In the genomic region with DNA sequence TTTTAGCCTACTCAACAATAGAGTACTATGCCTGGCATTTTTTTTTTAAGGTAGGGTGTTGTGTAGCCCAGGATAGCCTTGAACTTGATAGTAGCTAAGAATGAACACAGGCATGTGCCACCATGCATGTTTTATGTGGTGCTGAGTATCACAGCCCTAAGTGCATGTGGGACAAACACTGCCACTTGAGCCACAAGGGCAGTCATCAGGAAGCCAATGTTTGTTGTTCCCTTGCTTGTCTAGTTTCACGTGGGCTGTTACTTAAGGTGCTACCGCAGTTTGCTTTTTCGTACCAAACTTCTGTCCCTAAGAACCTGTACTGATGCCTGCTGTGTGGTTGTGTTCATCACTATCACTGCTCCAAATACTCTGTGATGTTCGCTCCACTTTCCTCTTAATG, we compare ENCODE assay signal across 20 mouse cellular contexts.
"Had no signal": no experiment of that assay in that cellular context is flagged by ENCODE, and none has a peak within 500 bp of the region (broad histone marks: within the 10 kb centered on the region; RNA-seq: fewer than 3 reads in every experiment).

No protein-coding gene starts in this region.

- DNase-seq: kidney, adult 18-20 months; kidney, adult 9 months; kidney, postnatal 25 days; left cerebral cortex, postnatal 4 days; liver, embryonic 13.5 days; lung, embryonic 14.5 days; retina, postnatal 1 day; right cerebral cortex, postnatal 25 days; spleen, adult 18-20 months; thymus, postnatal 25 days had no signal

- H3K4me3 ChIP-seq: intestine, embryonic 15.5 days; limb, embryonic 12.5 days; limb, embryonic 15.5 days; liver, embryonic 13.5 days; midbrain, embryonic 10.5 days; midbrain, embryonic 13.5 days; myocyte; neural tube, embryonic 13.5 days; stomach, embryonic 15.5 days had no signal

- H3K27me3 ChIP-seq: intestine, embryonic 15.5 days; limb, embryonic 12.5 days; limb, embryonic 15.5 days; liver, embryonic 13.5 days; megakaryocyte, embryonic 14.5 days; midbrain, embryonic 13.5 days; neural tube, embryonic 13.5 days; stomach, embryonic 15.5 days had no signal

- H3K9ac ChIP-seq: intestine, embryonic 15.5 days; limb, embryonic 12.5 days; limb, embryonic 15.5 days; liver, embryonic 13.5 days; lung, embryonic 14.5 days; midbrain, embryonic 13.5 days; neural tube, embryonic 13.5 days; stomach, embryonic 15.5 days had no signal

- H3K4me2 ChIP-seq: intestine, embryonic 15.5 days; limb, embryonic 12.5 days; limb, embryonic 15.5 days; liver, embryonic 13.5 days; lung, embryonic 14.5 days; midbrain, embryonic 13.5 days; neural tube, embryonic 13.5 days; stomach, embryonic 15.5 days had no signal

- H3K27ac ChIP-seq: limb, embryonic 12.5 days; limb, embryonic 15.5 days; midbrain, embryonic 10.5 days; midbrain, embryonic 13.5 days; neural tube, embryonic 13.5 days had no signal

- H3K9me3 ChIP-seq: intestine, embryonic 15.5 days; limb, embryonic 12.5 days; limb, embryonic 15.5 days; liver, embryonic 13.5 days; megakaryocyte, embryonic 14.5 days; midbrain, embryonic 10.5 days; midbrain, embryonic 13.5 days; neural tube, embryonic 13.5 days; stomach, embryonic 15.5 days had no signal

- H3K4me1 ChIP-seq: intestine, embryonic 15.5 days; limb, embryonic 12.5 days; limb, embryonic 15.5 days; midbrain, embryonic 10.5 days; midbrain, embryonic 13.5 days; neural tube, embryonic 13.5 days; stomach, embryonic 15.5 days had no signal

- ATAC-seq: intestine, embryonic 15.5 days; midbrain, embryonic 13.5 days; midbrain, embryonic 16.5 days had no signal
